Mouse (Mus musculus) lung, adult 2 months (tissue): Measurements from ENCODE around the gene Tmod4.

Source experiments
- CTCF ChIP-seq: fragments of 200-500 bp; IDR thresholded peaks from 2 replicates; pipeline ENCODE4 v1.5.1; 2011; ENCODE audit warnings: mild to moderate bottlenecking, low read length, control low read depth; ENCODE audit not compliant: insufficient read depth
- POLR2A ChIP-seq: fragments of 200-500 bp; IDR thresholded peaks from 2 replicates; pipeline ENCODE4 v1.6.1; 2011; ENCODE audit warnings: low read depth, mild to moderate bottlenecking, control low read depth, low read length, borderline replicate concordance; ENCODE audit errors: extremely low read depth

GRCm38 (mm10) chr3:95133176-95133575 lies 8.9 kb downstream of the Tmod4 start:
- TF ChIP-seq POLR2A: no peak
- TF ChIP-seq CTCF: no peak
